Mouse (Mus musculus): ENCODE results near the gene Usp54.
"Not testable (repeated sequence)": the region's sequence is repeated elsewhere in the genome, so short reads cannot be mapped to it uniquely, and the experiment has no call there.

The Usp54 gene

DNA sequence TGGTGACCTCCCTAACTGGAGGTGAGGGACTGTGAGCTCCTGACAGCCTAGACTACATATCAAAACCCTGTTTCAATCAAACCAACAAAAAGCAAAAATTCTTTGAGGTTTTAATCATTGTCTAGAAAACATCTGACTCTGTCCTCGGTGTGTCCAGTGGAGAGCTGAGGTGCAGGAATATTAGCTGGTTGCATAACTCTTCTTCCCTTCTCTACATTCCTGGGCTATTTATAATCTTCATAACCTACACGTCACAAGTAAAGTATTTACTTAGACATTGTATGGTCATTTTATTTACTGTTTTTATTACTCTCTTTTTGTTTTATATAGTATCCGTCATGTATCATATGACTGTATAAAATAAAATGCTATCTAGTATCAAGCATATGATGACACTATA, 31.3 kb downstream of the Usp54 start:
- no peak for DNase-seq

DNA sequence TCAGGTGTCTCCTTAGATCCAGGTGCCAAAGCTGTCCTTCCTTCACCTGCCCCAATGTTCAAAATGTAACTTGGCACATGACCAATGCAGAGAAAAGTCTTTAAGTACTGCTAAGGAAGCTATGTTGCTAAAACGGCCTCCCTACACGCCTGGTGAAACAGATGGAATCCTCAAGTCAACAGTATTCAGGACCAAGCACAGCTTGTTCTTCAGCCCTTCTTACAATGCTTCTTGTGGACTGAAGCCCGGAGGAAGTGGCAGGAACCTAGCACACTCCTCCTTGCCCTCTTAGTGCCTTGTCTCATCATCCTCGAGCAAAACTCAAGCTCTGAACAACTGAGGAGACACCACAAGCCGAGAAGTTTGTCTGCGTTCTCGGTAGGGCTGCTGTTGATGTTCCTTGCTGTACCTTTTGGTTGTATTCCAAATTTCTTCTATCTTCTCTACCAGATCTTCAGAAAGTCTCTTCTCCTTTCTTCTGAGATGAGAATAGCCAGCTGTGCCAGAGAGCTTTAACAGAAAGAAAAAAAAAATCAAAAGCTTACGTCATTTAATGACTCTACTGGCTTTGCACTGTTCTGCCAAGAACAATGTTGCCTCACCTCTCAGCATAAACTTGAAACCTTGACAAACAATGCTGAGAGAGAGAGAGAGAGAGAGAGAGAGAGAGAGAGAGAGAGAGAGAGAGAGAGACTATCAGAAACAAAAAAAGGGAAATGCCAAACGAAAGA, 33.3 kb downstream of the Usp54 start:
- DNase-seq: peak; percentile 41 to 64

DNA sequence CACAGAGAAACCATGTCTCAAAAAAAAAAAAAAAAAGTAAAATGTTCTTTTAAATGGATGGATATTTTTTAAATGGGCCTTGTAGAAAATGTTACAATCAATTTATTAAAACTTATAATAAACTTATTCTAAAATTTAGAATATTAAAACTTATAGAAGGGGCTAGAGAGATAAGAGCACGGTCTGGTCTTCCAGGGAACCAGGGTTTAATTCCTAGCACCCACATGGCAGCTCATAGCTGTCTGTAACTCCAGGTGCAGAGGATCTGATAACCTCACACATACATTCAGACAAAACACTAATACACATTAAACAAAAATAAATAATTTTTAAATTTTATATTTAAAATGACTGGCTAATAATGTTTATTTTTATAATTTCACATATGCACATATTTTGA, 39.6 kb downstream of the Usp54 start:
- DNase-seq: no peak

DNA sequence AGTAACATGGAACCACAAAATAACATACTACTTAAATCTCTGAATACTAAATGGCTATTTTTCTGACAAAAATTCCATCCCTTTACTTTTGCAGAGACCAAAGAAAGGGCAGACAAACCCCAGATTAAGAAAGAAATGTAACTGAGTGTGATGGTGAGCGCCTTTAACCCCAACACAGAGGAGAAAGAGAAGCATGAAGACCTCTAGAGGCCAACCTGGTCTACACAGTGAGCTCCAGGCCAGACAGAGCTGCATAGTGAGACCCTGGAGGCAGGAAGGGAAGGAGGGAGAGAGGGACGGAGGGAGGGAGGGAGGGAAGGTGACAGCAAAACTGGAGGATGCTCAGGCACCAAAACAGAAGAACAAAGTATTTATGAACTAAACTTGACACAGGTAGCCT, 40.7 kb downstream of the Usp54 start:
- DNase-seq: no peak

DNA sequence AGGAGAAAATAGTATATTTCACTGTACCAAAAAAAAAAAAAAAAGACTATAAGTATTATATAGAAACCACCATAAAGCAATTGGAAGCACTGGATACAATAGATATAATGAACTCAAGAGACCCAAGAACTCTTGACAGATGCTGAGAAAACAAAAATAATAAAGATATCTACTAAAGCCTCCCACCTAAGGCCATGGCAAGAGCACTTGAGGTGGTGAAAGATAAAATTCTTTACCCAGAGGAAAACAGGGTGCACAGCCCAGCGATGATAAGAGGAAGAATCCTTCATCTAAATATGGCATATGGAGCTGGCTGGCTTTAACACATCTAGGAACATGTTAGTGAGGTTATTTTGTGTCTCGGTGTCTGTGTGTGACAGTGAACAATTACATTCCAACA, 41.3 kb downstream of the Usp54 start:
- no peak for DNase-seq

DNA sequence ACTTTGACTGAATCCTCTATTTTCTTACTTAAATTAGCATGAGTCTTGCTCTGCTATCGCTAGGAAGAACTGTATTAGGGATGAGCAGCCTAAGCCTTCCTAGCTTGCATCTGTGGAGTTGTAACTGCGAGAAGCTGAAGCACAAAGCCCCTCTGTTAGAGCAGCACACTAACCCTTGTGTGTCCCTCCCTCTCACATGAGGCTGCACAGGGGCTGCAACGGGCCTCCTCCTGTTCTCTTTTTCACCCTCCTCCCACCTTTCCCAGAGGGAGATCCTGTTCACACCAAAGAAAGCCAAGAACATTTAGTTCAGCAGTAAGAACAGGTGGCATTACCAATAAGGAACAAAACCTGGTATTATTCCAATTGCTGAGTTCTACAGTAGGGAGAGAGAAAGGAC, 45.1 kb downstream of the Usp54 start:
- no peak for DNase-seq

DNA sequence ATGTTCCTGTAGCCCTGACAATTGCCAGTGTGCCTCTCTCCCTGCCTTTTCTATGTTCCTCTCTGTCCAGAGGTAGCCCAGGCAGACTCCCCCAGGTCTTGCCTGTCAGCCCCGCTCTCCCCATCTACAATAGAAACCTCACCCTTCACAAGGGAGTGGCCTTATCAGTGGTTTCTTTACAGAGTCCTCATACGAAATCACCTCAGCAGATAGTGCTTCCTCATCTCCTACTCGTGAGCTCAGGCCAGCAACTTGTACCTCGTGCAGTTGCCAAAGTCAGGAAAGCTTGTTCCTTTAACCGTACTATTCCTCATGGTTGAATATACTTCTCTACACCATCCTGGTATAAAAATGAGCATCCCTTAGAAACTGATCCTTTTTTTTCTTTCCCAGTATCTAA, 53.4 kb downstream of the Usp54 start:
- no peak for DNase-seq

DNA sequence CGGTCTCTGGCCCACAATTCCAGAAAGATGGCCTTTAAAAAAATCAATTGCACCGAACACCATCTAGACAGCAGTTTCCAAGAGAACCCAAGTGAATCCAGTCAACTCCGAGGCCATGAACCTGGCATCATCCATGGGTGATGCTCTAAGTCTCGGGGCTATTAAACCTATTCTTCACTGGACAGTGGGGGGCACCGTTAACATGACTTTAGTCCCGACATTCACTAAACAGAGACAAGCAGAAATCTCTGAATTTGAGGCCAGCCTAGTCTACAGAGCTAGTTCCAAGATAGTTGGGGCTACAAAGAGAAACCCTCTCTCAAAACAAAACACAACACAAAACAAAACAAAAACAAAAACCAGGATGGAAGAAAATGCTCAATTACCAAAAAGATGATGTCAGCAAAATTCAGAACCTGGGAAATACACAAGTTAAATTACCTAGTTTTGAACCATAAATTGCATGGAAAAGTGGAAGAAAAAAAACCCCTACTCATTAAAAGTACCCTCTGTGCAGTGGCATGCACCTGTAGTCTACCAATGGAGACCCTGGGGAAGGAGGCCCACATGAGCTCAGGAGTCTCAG, 61.9 kb downstream of the Usp54 start:
- no peak for DNase-seq

DNA sequence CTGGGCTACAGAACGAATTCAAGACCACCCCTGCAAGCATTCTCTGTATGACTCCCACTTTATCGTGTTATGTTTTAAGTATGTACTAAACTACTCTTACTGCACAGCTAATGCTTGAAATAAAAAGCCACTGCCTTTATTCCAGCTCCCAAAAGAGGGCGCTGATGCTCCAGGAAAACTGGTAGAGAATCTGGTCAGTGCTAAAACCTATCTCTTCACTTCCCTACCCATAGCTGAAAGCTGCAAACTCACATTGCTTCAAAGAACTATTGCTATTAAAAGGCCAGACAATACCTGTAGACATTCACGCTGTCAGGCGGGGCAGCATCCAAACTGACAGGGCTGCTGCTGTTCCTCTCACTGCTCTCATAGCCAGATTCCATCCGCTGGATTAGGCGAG, 64.7 kb downstream of the Usp54 start:
- DNase-seq: peak; percentile 62 to 73

DNA sequence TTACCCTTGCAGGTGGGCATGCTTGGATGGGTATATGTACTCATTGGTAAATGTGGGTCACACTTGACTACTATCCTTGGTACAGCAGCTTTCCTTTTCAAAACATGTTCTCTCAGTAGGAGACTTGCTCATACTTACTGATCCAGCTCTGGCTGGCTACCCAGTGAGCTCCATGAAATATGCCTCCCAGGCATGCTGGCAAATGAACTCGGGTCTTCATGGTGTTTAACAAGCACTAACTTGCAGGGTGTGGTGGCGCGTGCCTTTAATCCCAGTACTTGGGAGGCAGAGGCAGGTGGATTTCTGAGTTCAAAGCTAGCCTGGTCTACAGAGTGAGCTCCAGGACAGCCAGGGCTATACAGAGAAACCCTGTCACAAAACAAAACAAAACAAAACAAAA, 67.7 kb downstream of the Usp54 start:
- DNase-seq: not testable (repeated sequence)

DNA sequence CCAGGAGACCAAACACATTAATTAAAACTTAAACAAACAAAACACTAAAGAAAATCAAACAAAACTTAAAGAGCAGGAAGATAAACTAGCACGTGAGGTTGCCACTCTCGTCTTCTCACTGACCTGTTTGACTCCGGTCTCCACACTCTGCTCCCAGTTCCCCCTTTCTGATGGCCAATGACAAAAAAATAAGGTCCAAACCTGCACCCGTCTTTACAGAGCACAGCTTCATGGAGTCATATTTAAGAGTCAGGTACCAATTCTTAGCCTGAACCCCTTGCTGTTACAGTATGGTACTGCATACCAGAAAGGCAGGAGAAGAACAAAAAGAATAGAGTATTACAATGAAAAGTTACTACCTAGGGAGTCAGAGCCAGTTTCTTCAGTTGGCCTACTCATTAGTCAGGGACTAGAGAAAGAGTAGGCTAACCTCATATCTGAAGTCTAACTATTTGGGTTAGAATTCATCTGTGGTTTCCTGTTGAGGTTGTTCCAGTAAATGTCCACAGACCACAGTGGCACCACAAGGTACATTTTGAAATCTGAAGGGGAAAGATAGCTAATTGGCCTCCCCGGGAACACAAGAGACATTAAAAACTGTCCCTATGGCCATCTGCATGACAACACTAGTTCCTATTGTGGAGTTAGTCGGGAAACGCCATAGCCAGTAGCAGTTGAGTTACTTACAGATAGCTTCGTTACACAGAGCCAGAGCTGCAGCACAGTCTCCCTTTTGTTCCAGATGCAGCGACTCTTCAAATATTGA, 75.4 kb downstream of the Usp54 start:
- peak in 1 of 2 experiments; percentile 7 for DNase-seq

DNA sequence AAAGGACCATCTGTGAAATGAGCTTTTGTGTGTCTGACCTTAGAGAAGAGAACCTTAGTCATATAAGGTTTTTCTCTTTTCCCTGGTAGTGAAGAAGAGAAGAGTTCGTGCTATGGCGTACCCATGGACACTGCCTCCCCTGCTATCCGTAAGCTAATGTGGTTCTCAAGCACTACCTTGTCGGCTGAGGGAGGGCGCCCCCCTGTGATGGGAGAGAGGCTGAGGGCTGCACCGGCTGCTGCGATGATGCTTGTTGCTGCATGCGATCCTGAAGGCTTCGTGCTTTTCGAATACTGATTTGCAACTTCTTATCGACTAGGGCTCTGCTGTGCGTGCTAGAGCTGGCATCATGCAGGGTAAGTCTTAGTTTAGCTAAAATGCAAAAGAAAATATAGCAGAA, 76.2 kb downstream of the Usp54 start:
- peak in 1 of 2 experiments; percentile 18 for DNase-seq

DNA sequence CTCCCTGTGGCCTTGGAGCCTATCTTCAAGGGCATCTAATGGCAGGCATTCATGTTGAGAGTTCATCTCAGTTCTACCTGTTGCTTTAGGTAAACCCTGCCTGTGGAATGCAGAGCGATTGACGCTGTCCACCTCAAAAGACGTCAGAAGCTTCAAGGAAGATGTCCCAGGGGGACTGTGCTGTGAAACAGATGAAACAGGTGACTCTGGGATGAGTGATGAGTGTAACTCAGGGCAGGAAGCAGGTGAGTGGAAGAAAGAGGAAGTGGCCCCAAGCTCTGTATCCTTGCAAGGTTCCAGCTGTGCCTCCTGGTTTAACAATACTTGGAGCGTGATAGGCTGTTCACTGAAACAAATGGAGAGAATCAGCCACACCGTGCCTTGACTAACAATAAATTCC, 79.0 kb downstream of the Usp54 start:
- no peak for DNase-seq

DNA sequence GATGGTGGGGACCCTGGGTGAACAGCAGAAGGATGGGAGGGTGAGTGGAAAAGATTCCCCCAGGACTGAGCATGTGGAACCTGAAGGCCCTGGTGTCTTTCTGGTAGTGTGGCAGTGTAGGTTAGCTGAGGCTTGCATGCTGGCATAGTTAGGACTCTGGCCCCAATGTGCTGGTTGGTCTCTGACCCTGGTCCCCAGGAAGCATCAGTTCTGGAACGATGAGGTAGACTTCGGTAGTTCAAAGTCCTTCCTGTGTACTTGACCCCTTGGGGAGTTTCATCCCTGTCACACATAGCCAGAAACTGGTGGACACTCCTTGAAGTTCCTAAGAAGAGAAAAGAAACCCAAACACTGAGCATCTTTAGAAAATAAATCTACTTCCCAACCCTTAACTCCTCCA, 90.7 kb downstream of the Usp54 start:
- DNase-seq: no peak

DNA sequence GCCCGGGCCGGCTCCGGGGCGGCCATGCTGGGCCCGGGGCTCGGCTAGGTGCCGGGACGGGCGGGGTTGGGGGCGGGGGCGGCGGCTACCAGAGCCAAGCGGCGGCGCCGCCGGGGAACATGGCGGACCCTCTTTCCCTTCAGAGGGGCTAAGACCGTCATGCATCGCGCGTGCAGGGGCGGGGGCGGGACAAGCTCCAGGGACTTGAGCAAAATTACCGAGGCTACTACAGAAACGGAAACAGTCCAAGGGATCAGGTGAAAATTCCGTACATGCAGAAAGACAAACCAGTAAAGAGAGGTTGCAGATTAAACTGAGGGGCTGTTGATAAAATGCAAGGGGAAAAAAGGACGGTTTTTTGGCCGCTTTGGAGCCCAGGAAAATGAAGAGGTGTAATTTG, 94.4 kb downstream of the Usp54 start, which contains the start of gene Ppp3cb:
Gene Ppp3cb (minus strand): TSS at position 159 of the 400 bp plus-strand sequence.
- DNase-seq: peak; percentile 83 to 85

DNA sequence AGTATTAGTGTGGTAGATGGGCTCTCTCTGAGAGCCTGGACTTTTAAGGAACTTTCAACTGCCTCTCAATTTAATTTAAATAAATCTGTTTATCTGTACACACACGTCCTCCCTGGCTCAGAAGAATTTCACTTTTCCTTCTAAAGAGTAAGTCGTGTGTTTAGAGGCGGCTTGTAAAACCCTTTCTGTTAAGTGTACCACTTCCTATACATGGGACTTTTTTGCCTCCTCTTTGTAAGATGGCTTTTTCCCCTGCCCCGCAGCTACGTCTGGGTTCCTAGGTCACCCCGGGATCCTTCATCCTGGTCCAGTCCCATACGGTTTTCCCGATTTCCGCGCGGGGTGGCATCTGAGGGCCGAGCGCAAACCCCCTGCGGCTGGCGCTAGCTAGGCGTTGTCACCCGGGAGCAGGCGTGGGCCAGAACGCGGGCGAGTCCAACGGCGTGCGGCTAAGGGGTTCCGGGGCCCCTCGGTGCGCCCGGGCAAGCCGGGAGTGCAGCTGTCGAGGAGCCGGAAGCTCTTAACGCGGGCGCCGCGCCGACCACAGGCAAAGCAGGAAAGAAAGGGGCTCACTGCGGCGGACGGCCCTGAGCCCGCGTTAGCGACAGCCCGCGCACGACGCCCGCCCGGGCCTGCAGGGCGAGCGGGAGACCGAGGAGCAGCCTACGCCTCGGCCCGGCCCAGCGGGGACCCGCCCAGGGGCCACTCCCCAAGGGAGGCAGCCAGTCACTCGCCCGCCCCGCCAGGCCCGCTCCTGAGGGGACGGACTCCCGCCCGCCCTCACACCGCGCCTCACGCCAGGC, 95.1 kb downstream of the Usp54 start:
- DNase-seq: peak; percentile 93 to 95

DNA sequence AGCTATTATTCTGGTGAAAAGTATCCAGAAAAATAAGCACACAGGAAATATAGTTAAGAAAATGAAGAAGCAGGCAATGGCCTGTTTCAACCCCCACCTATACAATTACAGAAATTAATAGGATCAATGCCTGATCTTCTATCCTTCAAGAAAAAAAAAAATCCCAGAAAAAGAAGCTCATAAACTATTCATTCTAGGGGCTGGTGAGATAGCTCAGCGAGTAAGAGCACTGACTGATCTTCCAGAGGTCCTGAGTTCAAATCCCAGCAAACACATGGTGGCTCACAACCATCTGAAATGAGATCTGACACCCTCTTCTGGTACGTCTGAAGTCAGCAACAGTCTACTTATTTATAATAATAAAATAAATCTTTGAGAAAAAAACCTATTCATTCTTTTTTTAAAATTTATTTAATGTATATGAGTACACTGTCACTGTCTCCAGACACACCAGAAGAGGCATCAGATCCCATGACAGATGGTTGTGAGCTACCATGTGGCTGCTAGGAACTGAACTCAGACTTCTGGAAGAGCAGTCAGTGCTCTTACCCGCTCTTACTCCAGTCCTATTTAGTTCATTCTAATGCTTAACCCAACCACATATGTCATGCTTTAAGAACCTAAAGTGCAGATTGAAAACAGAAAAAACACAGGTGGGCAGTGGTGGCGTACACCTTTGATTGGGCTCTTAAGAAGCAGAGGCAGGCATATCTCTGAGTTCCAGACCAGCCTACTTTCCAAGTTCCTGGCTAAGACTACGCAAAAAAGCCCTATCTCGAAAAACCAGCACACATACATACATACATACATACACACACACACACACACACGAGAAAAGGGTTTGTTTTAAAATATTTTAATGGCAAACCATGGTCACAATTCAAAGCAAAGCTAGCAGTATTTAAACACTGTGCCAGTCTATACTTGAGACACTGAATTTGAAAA, 96.1 kb downstream of the Usp54 start:
- DNase-seq: no peak

DNA sequence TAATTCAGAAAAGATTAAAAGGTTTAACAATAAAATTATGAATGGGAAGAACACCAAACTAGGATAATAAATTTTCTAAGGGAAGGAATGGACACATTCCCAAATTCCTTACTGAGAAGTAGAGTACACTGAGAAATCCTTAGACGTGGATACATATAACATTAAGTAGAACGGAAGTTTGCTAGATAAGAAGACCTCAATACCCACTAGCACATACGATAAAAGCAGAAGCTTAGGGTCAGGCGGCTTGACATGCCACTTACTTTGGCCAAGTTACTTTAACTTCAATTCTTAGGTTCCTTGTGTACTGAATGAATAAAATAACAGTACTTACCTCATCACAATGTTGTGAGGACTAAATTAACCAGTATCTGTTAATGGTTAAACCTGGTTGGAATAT, 111.2 kb downstream of the Usp54 start:
- no peak for DNase-seq

DNA sequence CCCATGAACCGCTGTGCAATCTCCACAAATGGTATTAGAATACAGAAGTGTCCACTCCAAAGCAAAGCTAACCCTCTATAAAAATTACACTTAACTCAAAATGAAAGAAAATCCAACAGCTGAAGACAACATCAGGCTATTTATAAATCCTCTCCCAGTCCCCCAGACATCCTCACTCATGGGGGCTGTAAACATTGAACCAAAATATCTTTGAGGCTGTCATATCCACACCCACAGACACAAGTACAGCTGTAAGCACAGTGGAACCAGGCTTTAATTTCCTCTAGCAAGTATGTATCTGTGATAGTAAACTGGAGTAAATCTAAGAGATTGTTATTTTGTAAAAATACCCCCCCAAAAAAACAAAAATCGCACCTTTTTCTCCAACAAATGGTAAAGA, 120.7 kb downstream of the Usp54 start:
- no peak for DNase-seq

DNA sequence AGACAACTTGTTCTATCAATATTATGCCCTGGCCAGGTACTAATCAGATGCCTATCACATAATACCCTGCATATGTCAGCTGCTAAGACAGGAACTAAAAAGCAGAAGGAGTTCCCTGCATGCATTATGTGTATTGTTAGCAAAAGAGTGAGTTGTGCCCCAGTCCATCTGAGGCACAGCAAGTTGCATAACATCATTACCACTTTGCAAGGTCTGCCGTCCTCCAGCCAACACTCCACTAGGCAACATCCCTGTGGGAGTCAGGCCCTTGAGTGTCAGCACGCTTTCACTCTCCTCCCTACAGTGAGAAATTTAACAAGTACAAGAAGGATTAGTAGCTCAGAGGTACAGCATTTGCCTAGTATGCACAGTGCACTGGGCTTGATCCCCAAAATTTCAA, 132.4 kb downstream of the Usp54 start:
- DNase-seq: no peak

DNA sequence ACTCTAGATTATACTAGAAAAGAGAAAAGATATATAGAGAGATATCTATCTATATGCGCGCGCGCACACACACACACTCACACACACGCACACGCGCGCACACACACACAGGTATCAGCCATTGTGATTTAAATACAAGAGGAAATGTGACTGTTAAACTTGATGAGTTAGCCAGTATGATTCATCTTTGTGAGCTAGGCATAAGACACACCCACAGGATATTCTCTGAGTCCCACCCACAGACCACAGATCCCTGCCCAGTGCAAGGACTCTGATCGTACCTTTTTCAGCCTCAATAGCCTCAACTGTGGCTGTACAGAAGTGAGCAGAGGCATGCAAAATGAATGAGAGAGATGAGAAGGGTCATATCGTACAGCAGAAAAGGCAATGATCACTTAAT, 137.9 kb downstream of the Usp54 start:
- DNase-seq: no peak

DNA sequence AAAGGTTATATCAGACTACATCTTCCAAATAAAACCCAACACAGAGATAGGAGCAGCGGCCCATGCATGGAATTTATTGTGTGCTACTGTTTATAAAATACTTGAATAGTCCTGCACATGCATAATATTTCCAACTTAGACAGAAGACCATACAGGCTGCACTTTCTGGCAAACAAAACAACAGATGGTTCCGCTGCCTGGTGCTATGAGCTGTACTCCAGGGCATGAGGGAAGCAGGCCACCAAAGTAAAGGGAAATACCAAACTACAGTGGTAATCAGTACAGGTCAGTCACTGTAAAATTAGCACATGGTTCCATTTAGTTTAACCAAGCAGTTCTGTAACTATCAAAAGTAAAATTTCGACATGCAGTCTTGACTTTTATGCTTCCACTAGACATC, 140.9 kb downstream of the Usp54 start:
- DNase-seq: no peak
